Mouse (Mus musculus) C2C12 (cell line): ENCODE results near the gene 2310061I04Rik.

ENCODE experiments used
- CTCF ChIP-seq: IDR thresholded peaks from one replicate; pipeline ENCODE4 v1.5.1; 2011; ENCODE audit not compliant: control insufficient read depth, insufficient read depth, insufficient read length
- USF1 ChIP-seq: IDR thresholded peaks from one replicate; pipeline ENCODE4 v1.6.1; 2011; ENCODE audit warnings: low read depth, mild to moderate bottlenecking, control low read depth, moderate library complexity

GRCm38 (mm10) chr17:35932608-35933007, 35.4 kb upstream of the 2310061I04Rik start:
- TF ChIP-seq USF1 = no peak
- no peak for TF ChIP-seq CTCF
